Mouse (Mus musculus) embryonic facial prominence, embryonic 10.5 days (tissue): Measurements from ENCODE around the gene A730061H03Rik. TPM values are rescaled to one million over a fixed set of nuclear protein-coding genes. Genes with fewer than 3 reads are reported as not detected.

Experiments used
- polyA plus RNA-seq: library from polyadenylated mRNA; unstranded; fragments of >200 nt; fragmentation: Nextera tagmentation; extraction: Ambion mirVana; gene quantifications from 2 replicates; pipeline ENCODE4 v1.2.1, GENCODE M21; 2016

A730061H03Rik gene
- polyA plus RNA-seq, 1 experiment from 2014 or later, result not detected

Other genes starting within 250 kb of the A730061H03Rik start
- gene Dhrs4, start 81.6 kb downstream of the A730061H03Rik start, polyA plus RNA-seq, result 77.3 and 88.4 TPM in 2 replicates
- 3.4 and 3.5 TPM in 2 replicates for gene Carmil3, start 69.8 kb downstream of the A730061H03Rik start, polyA plus RNA-seq
- 0.59 and 0.64 TPM in 2 replicates for gene Cpne6, start 50.0 kb downstream of the A730061H03Rik start, polyA plus RNA-seq
- gene Nrl, start 35.4 kb downstream of the A730061H03Rik start, polyA plus RNA-seq, result 0.05 TPM in 1 of 2 replicates, not detected in the other
- 20.7 and 23.6 TPM in 2 replicates for gene Pck2, start 20.1 kb downstream of the A730061H03Rik start, polyA plus RNA-seq
- 65.9 and 74.1 TPM in 2 replicates for gene Dcaf11, start 400 bp downstream of the A730061H03Rik start, polyA plus RNA-seq
- 0.62 and 1.1 TPM in 2 replicates for gene Fitm1, start 15.2 kb upstream of the A730061H03Rik start, polyA plus RNA-seq
- gene Psme1, start 17.7 kb upstream of the A730061H03Rik start, polyA plus RNA-seq, result 105 and 108 TPM in 2 replicates
- gene Emc9, start 24.9 kb upstream of the A730061H03Rik start, polyA plus RNA-seq, result 6.0 and 6.6 TPM in 2 replicates
- gene Psme2, start 30.7 kb upstream of the A730061H03Rik start, polyA plus RNA-seq, result 173 and 186 TPM in 2 replicates
- 18.6 and 21.4 TPM in 2 replicates for gene Rnf31, start 31.3 kb upstream of the A730061H03Rik start, polyA plus RNA-seq
- 7.2 and 8.0 TPM in 2 replicates for gene Irf9, start 43.2 kb upstream of the A730061H03Rik start, polyA plus RNA-seq
- 6.5 and 7.1 TPM in 2 replicates for gene Rec8, start 57.6 kb upstream of the A730061H03Rik start, polyA plus RNA-seq
- 118 and 126 TPM in 2 replicates for gene Ipo4, start 75.6 kb upstream of the A730061H03Rik start, polyA plus RNA-seq
- 0.89 and 1.4 TPM in 2 replicates for gene Gm49378, start 77.5 kb upstream of the A730061H03Rik start, polyA plus RNA-seq
- gene Tm9sf1, start 83.4 kb upstream of the A730061H03Rik start, polyA plus RNA-seq, result 78.3 and 79.3 TPM in 2 replicates
- 0.74 and 0.82 TPM in 2 replicates for gene Tssk4, start 89.8 kb upstream of the A730061H03Rik start, polyA plus RNA-seq
- 62.1 and 66.3 TPM in 2 replicates for gene Mdp1, start 100.1 kb upstream of the A730061H03Rik start, polyA plus RNA-seq
- gene Gmpr2, start 111.5 kb upstream of the A730061H03Rik start, polyA plus RNA-seq, result 60.7 and 64.7 TPM in 2 replicates
- gene Nedd8, start 111.7 kb upstream of the A730061H03Rik start, polyA plus RNA-seq, result 628 and 638 TPM in 2 replicates
- gene Tinf2, start 121.4 kb upstream of the A730061H03Rik start, polyA plus RNA-seq, result 65.8 and 69.2 TPM in 2 replicates
- 0.70 and 0.90 TPM in 2 replicates for gene Tgm1, start 153.5 kb upstream of the A730061H03Rik start, polyA plus RNA-seq
- gene Rabggta, start 161.9 kb upstream of the A730061H03Rik start, polyA plus RNA-seq, result 29.7 and 35.3 TPM in 2 replicates
- 57.4 and 69.6 TPM in 2 replicates for gene Dhrs1, start 185.3 kb upstream of the A730061H03Rik start, polyA plus RNA-seq
- gene Nop9, start 185.3 kb upstream of the A730061H03Rik start, polyA plus RNA-seq, result 59.1 and 64.5 TPM in 2 replicates
- 0.16 TPM in 1 of 2 replicates, not detected in the other for gene Cideb, start 198.1 kb upstream of the A730061H03Rik start, polyA plus RNA-seq
- gene Ltb4r2, start 201.0 kb upstream of the A730061H03Rik start, polyA plus RNA-seq, result 0.13 and 0.39 TPM in 2 replicates
- 0.10 and 0.35 TPM in 2 replicates for gene Ltb4r1, start 205.6 kb upstream of the A730061H03Rik start, polyA plus RNA-seq
- 10.7 and 11.4 TPM in 2 replicates for gene Adcy4, start 223.7 kb upstream of the A730061H03Rik start, polyA plus RNA-seq
- 21.4 and 24.1 TPM in 2 replicates for gene Ripk3, start 228.5 kb upstream of the A730061H03Rik start, polyA plus RNA-seq